Mouse (Mus musculus) testis, adult 2 months (tissue): ENCODE measurements around the gene Kmt2c.

Source experiments
- CTCF ChIP-seq: fragments of 200-500 bp; IDR thresholded peaks from 2 replicates; pipeline ENCODE4 v1.5.1; 2012; ENCODE audit warnings: low read depth, mild to moderate bottlenecking, inconsistent platforms, low read length, moderate library complexity; ENCODE audit not compliant: control insufficient read depth, insufficient read depth, insufficient replicate concordance
- POLR2A ChIP-seq: fragments of 200-500 bp; IDR thresholded peaks from 2 replicates; pipeline ENCODE4 v1.6.1; 2012; ENCODE audit warnings: low read depth, mild to moderate bottlenecking, inconsistent platforms, low read length, moderate library complexity; ENCODE audit not compliant: control insufficient read depth

GRCm38 (mm10) chr5:25498346-25498820, at the start of gene Kmt2c:
- TF ChIP-seq CTCF (no peak), POLR2A (no peak)
